Mouse (Mus musculus): Measurements from ENCODE around the gene Pomp. TPM values are rescaled to one million over a fixed set of nuclear protein-coding genes. Genes with fewer than 3 reads are reported as not detected.

The Pomp gene
- polyA plus RNA-seq, 1 experiment from 2014 or later: 269 TPM

DNA sequence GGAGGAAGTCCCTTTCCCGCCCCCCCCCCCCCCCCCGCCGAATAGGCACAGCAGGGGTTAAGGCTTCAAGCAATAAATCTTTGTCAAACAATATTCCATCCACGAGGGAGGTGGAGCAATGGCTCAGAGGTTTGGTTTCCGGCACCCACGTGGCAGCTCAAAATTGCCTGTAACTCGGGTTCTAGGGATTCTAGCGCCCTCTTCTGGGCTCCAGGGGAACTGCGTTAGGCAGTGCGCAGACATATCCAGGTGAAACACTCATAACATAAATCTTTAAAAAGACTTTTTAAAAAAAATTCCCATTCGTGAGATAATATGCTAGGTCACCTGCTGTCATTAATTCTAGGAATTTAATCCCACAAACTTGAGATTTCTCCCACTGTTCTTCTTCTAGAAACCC is 46.9 kb downstream of the Pomp start:
- H3K27me3 ChIP-seq (ENCODE audit: control insufficient read depth, insufficient read depth, low read length): no peaks in the 10 kb centered on the region; the same call in 1 of the 2 replicates
- 64% methylated on average over 10 of the region's 11 CpGs for WGBS
- no peak overlapping the region for H3K27ac ChIP-seq (ENCODE audit: low read length)
- no peak overlapping the region for H3K9ac ChIP-seq (ENCODE audit: low read length)
- no peak overlapping the region for H3K4me2 ChIP-seq (ENCODE audit: low read depth, low read length)
- 0 out of 2 replicates have a peak, but pooled peaks cover 5% of the 10 kb centered on the region for H3K9me3 ChIP-seq (replicated peaks; ENCODE audit: control insufficient read depth, low read length)
- ATAC-seq (replicated peaks; ENCODE audit: extremely low read depth, insufficient read depth, low FRiP score): no peak
- no peak overlapping the region for H3K4me3 ChIP-seq (ENCODE audit: low read length)
- no peaks in the 10 kb centered on the region for H3K4me1 ChIP-seq (ENCODE audit: control insufficient read depth, insufficient read depth, low read length)
- H3K36me3 ChIP-seq (ENCODE audit: control insufficient read depth, insufficient read depth): no peaks in the 10 kb centered on the region

DNA sequence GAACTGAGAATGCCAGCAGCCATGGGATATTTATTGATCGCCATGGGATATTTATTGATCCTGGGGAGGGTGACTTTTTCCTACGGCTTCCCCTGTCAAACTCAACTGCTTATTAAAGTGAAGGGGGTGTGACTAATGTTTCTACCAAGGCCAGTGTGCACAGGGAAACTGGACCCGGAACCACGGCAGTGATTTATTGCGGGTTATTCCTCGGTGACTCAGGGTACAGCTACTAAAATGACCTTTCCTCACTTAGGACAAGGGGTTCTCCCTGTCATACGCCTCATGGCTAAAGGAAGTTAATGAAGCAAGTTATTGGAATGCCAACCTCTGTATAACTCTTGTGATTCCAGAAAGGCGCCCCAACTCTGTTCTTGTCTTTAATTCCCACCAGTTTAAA is 47.6 kb downstream of the Pomp start:
- no peaks in the 10 kb centered on the region for H3K36me3 ChIP-seq (ENCODE audit: control insufficient read depth, insufficient read depth)
- H3K27me3 ChIP-seq (ENCODE audit: control insufficient read depth, insufficient read depth, low read length): no peaks in the 10 kb centered on the region; the same call in 1 of the 2 replicates
- no peak overlapping the region for H3K4me3 ChIP-seq (ENCODE audit: low read length)
- ATAC-seq (replicated peaks; ENCODE audit: extremely low read depth, insufficient read depth, low FRiP score): no peak
- H3K27ac ChIP-seq (ENCODE audit: low read length): no peak overlapping the region
- 89% methylated on average over 8 of the region's 8 CpGs for WGBS
- H3K9ac ChIP-seq (ENCODE audit: low read length): no peak overlapping the region
- 0 out of 2 replicates have a peak, but pooled peaks cover 5% of the 10 kb centered on the region for H3K9me3 ChIP-seq (replicated peaks; ENCODE audit: control insufficient read depth, low read length)
- H3K4me2 ChIP-seq (ENCODE audit: low read depth, low read length): no peak overlapping the region
- no peaks in the 10 kb centered on the region for H3K4me1 ChIP-seq (ENCODE audit: control insufficient read depth, insufficient read depth, low read length)

DNA sequence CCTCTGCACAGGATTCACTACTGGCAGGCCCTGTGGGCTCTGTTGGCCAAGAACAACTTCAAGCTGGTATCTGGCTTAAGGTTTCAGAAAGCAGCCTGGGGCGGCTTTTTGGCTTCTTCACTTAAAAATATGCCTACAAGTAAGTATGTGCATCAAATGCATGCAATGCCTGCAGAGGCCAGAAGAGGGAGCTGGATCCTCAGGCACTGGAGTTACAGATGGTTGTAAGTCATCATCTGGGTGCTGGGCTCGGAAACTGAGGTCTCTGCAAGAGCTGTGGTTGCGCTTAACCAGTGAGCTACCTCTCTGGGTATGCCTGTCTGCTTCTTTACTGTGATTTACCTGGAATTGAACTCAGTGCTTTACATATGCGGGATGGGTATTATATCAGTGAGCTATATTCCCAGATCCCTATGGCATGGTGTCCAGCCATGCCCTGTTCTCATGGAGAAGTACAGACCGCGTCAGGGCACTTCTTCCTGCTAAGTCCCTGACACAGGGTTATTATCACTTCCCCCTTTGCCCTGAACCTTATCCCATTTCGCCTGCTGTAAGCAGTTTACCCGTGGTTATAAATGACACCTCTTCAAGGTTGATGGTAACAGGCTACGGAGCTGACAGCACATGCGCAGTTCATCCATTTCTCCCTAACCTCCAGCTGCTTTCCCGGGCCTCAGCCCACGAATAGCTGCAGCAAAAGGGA is 50.7 kb downstream of the Pomp start:
- Histone ChIP-seq H3K4me1 (ENCODE audit: control insufficient read depth, insufficient read depth, low read length) (0 out of 2 replicates have a peak, but pooled peaks cover 5% of the 10 kb centered on the region), H3K27me3 (ENCODE audit: control insufficient read depth, insufficient read depth, low read length) (no peaks in the 10 kb centered on the region; the same call in 1 of the 2 replicates), H3K4me3 (ENCODE audit: low read length) (no peak overlapping the region), H3K36me3 (ENCODE audit: control insufficient read depth, insufficient read depth) (no peaks in the 10 kb centered on the region), H3K9ac (ENCODE audit: low read length) (no peak overlapping the region), H3K4me2 (ENCODE audit: low read depth, low read length) (no peak overlapping the region), H3K9me3 (replicated peaks; ENCODE audit: control insufficient read depth, low read length) (0 out of 2 replicates have a peak, but pooled peaks cover 5% of the 10 kb centered on the region), H3K27ac (ENCODE audit: low read length) (no peak overlapping the region)
- 75% methylated on average over 12 of the region's 12 CpGs for WGBS
- ATAC-seq (replicated peaks; ENCODE audit: extremely low read depth, insufficient read depth, low FRiP score): no peak

DNA sequence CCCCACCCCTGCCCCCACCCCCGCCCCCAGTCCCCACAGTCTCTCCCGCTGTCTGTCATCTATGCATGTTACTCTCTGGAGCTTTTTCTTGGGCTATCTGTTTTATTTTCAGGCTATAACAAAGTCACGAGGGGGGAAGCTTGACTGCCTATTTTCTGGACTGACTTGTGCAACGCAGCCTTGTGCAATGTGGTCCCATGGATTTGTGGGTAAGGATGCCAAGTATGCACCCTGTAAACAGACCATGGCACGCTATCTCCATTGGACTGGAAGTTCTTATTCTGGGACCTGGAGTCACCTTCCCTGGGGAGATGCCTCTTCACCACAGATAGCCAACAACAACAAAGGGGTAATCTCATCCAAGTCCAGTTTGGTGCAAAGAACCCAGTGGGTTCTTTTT is 51.5 kb downstream of the Pomp start:
- Histone ChIP-seq H3K27ac (ENCODE audit: low read length) (no peak overlapping the region), H3K36me3 (ENCODE audit: control insufficient read depth, insufficient read depth) (no peaks in the 10 kb centered on the region), H3K4me2 (ENCODE audit: low read depth, low read length) (no peak overlapping the region), H3K4me1 (ENCODE audit: control insufficient read depth, insufficient read depth, low read length) (0 out of 2 replicates have a peak, but pooled peaks cover 9% of the 10 kb centered on the region), H3K27me3 (ENCODE audit: control insufficient read depth, insufficient read depth, low read length) (no peaks in the 10 kb centered on the region; the same call in 1 of the 2 replicates), H3K9me3 (replicated peaks; ENCODE audit: control insufficient read depth, low read length) (0 out of 2 replicates have a peak, but pooled peaks cover 5% of the 10 kb centered on the region), H3K9ac (ENCODE audit: low read length) (no peak overlapping the region), H3K4me3 (ENCODE audit: low read length) (no peak overlapping the region)
- ATAC-seq (replicated peaks; ENCODE audit: extremely low read depth, insufficient read depth, low FRiP score): no peak
- WGBS: 54% methylated on average over 5 of the region's 5 CpGs

DNA sequence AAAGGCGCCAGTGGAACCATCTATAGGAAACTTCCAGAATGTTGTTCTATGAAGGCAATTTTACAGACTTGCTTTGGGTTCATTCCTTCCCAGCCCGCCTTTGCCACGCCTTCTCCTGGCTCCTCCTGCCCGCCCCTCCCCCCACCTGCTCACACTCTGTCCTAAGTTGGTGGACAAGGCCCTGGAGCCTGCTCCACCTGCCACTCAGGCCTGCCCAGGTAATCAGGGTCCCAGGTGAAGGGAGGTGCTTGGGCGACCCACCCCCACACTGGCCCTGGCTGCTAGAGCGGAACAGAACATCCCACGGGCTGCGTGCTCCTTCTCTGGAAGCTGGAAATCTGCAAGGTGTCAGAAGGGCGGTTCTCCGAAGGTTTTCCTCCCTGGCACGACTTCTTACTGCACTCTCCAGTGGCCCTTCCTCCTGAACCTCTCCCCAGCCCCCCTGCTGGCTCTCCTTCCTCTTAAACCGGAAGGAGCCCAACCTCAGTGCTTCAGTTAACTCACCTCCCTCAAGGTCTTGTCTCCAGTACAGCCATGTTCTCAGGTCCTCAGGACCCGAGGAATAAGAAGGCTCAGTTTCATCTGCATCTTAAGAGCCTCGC is 53.1 kb downstream of the Pomp start:
- H3K27me3 ChIP-seq (ENCODE audit: control insufficient read depth, insufficient read depth, low read length): no peaks in the 10 kb centered on the region
- ATAC-seq (replicated peaks; ENCODE audit: extremely low read depth, insufficient read depth, low FRiP score): no peak
- 0 out of 2 replicates have a peak, but pooled peaks cover 3% of the 10 kb centered on the region for H3K9me3 ChIP-seq (replicated peaks; ENCODE audit: control insufficient read depth, low read length)
- H3K4me1 ChIP-seq (ENCODE audit: control insufficient read depth, insufficient read depth, low read length): 0 out of 2 replicates have a peak, but pooled peaks cover 9% of the 10 kb centered on the region
- H3K27ac ChIP-seq (ENCODE audit: low read length): 0 out of 2 replicates have a peak overlapping the region, but pooled peaks have one; percentile 6
- WGBS: 38% methylated on average over 14 of the region's 14 CpGs
- H3K4me2 ChIP-seq (ENCODE audit: low read depth, low read length): no peak overlapping the region
- H3K4me3 ChIP-seq (ENCODE audit: low read length): no peak overlapping the region
- H3K9ac ChIP-seq (ENCODE audit: low read length): no peak overlapping the region
- no peaks in the 10 kb centered on the region for H3K36me3 ChIP-seq (ENCODE audit: control insufficient read depth, insufficient read depth)

DNA sequence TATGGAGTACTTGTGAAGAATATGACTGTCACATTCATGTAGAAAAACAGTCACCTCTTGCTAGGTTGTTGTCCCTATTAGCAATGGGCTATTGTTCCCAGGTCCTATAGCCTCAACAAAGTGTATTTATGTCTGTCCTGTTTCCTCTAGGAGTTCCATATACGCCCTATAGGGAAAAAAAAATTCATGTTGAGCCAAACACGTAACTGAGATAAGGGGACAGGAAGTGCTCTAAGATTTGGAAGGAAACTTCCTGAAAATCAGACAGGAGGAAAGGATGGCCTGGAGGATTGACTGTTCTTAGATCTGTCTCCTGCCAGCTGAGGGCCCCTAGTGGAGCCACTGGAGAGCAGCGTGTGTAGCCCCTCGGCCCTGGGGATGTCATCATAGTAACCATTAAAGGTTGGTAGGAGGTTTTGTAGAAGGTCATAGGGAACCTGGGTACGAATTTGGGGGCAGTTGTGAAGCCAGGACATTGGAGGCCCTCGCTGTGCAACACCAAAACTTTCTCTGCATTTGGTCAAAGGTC is 54.8 kb downstream of the Pomp start:
- no peak overlapping the region for H3K4me2 ChIP-seq (ENCODE audit: low read depth, low read length)
- no peaks in the 10 kb centered on the region for H3K27me3 ChIP-seq (ENCODE audit: control insufficient read depth, insufficient read depth, low read length)
- H3K36me3 ChIP-seq (ENCODE audit: control insufficient read depth, insufficient read depth): no peaks in the 10 kb centered on the region
- H3K4me1 ChIP-seq (ENCODE audit: control insufficient read depth, insufficient read depth, low read length): 0 out of 2 replicates have a peak, but pooled peaks cover 9% of the 10 kb centered on the region
- H3K9me3 ChIP-seq (replicated peaks; ENCODE audit: control insufficient read depth, low read length): 0 out of 2 replicates have a peak, but pooled peaks cover 3% of the 10 kb centered on the region
- no peak for ATAC-seq (replicated peaks; ENCODE audit: extremely low read depth, insufficient read depth, low FRiP score)
- H3K4me3 ChIP-seq (ENCODE audit: low read length): no peak overlapping the region
- H3K27ac ChIP-seq (ENCODE audit: low read length): peak overlapping the region; percentile 63
- 45% methylated on average over 6 of the region's 6 CpGs for WGBS
- H3K9ac ChIP-seq (ENCODE audit: low read length): no peak overlapping the region

DNA sequence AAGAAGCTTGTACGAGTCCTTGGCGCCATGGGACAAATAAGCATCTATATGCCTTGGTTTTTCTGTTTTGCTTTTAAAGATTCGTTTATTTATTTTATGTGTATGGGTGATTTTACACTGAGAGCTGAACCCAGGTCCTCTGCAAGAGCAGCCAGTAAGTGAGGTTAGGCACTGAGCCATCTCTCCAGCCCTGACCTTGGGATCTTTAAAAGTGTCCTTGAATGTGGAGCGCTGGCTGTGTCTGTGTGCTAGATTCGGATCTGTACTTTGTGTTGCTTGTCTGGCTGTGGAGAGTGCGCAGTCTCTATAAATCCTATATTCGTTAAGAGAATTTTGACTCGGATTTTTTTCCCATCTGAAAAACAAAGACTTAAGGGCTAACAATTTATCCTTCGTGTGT is 55.9 kb downstream of the Pomp start:
- no peak overlapping the region for H3K27ac ChIP-seq (ENCODE audit: low read length)
- H3K4me1 ChIP-seq (ENCODE audit: control insufficient read depth, insufficient read depth, low read length): 0 out of 2 replicates have a peak, but pooled peaks cover 9% of the 10 kb centered on the region
- WGBS: 78% methylated on average over 9 of the region's 9 CpGs
- H3K4me3 ChIP-seq (ENCODE audit: low read length): no peak overlapping the region
- H3K4me2 ChIP-seq (ENCODE audit: low read depth, low read length): no peak overlapping the region
- ATAC-seq (replicated peaks; ENCODE audit: extremely low read depth, insufficient read depth, low FRiP score): no peak
- H3K27me3 ChIP-seq (ENCODE audit: control insufficient read depth, insufficient read depth, low read length): no peaks in the 10 kb centered on the region
- no peaks in the 10 kb centered on the region for H3K36me3 ChIP-seq (ENCODE audit: control insufficient read depth, insufficient read depth)
- no peak overlapping the region for H3K9ac ChIP-seq (ENCODE audit: low read length)
- H3K9me3 ChIP-seq (replicated peaks; ENCODE audit: control insufficient read depth, low read length): no peaks in the 10 kb centered on the region

DNA sequence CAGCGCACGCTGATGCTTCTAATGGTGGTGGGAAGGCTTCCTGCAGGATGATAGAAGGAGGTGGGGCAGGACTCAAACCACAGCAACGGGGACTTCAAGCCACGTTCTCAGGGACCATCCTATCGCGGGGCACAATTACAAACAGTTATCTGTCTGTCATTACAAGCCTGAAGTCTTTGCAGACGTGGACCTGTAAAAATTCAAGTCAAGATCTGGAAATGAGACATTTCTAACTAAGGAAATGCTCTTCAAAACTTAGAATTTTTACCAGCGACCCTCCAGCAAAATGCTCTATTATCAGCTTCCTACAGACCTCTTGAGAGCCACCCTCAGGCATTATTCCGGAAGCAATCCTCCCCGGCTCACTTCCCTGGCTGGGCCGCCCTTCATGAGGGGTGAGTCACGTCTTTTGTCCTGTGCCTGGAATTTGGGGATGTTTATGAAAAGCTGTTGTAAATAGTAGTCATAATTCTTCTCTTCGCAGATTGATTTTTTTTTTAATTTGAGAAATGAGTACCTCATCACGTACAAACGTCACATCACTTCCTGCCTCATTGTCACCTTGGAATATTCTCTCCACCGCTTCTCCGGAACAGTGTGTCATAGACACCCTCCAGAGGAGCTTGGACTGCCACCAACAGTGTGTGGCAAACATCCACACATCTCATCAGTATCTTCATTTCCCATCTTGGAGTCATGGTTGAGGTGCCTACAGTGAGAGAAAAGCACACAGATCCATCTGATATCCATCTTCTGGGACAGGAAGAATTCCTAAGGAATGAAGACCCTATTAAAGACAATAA is 58.0 kb downstream of the Pomp start:
- H3K9ac ChIP-seq (ENCODE audit: low read length): no peak overlapping the region
- H3K4me2 ChIP-seq (ENCODE audit: low read depth, low read length): peak overlapping the region; percentile 23
- ATAC-seq (replicated peaks; ENCODE audit: extremely low read depth, insufficient read depth, low FRiP score): peak; percentile 57
- H3K27me3 ChIP-seq (ENCODE audit: control insufficient read depth, insufficient read depth, low read length): no peaks in the 10 kb centered on the region
- H3K4me1 ChIP-seq (ENCODE audit: control insufficient read depth, insufficient read depth, low read length): 0 out of 2 replicates have a peak, but pooled peaks cover 9% of the 10 kb centered on the region
- H3K36me3 ChIP-seq (ENCODE audit: control insufficient read depth, insufficient read depth): no peaks in the 10 kb centered on the region
- 51% methylated on average over 17 of the region's 17 CpGs for WGBS
- no peak overlapping the region for H3K4me3 ChIP-seq (ENCODE audit: low read length)
- H3K9me3 ChIP-seq (replicated peaks; ENCODE audit: control insufficient read depth, low read length): no peaks in the 10 kb centered on the region
- peak overlapping the region; percentile 66 for H3K27ac ChIP-seq (ENCODE audit: low read length)
